Mouse (Mus musculus) adrenal gland (tissue): ENCODE results near the gene Acpp.

ENCODE experiments used
- intact Hi-C: fragments of 180-260 bp; cut with DNase I; formaldehyde crosslinking; loops from one replicate; pipeline ENCODE4 v1.15.1; 2025

The Acpp gene

DNA sequence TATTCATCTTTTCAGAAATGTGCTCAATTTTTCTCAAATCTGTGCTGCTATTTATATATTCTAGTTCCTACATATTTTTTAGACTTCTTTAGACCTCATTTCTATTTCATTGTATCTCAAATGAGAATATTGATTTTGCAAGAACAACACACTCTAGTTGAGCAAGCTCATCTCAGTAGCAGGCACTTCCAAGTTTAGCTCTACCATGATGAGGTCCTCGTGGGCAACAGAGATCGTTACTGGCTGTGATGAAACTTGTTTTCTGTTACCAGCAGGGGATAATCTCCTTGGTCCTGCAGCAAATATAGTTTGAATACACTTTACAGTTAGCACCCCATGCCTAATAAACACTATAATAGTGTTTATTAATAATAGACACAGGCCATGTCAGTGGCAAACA is 81.5 kb downstream of the Acpp start:
- intact Hi-C loops, result no loop called here

DNA sequence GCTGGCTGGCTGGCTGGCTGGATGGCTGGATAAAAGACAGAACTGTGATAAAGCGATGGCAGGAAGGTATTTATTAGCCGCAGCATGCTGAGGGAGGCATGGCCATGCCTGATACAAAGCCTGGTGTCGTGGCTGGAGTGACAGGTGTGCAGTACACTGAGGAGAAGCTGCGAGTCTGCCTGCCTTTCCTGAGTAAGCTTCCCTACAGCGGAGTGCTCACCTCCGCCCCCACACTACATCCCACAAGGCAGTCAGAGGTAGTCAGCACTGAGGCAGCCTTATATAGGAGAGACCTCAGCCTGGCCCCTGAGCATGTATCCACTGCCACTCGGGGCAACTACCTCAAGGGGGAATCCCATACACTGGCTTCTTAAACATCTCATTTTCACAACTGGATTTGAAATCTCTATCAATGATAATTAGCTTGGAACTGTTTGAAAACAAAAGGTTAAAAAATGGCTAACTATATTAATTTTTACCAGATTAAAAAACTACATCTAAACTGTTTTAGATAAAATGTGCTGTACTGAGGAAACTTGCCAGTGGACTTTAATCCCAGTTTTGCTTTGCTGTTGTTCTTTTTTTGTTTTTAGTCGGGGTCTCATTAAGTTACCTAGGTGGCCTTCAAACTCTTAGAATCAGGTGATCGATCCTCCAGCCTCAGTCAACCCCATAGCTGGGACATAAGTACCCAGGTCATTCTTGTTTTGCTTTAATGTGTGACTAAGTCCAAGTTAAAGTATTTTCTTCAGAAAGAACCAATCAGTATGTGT is 83.0 kb downstream of the Acpp start:
- intact Hi-C loops, result no loop called here

DNA sequence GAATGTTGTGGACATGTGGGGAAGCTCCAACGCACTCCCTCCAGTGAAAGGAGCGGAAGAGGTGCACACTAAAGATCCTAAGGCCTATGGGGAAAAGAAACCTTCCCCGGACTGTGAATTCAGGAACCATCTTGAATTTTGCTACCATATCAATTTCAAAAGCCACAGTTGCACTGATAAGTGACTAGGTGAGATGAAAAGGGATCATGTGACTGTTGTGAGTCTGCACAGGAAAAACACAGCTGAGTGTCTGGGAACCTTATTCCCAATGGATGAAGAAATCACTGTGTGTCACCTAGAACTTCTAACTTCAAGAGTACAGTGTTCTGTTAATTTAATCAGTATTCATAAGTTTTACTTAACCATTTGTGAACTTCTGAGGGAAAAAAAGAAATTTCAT is 84.9 kb downstream of the Acpp start:
- intact Hi-C loops, result no loop called here

DNA sequence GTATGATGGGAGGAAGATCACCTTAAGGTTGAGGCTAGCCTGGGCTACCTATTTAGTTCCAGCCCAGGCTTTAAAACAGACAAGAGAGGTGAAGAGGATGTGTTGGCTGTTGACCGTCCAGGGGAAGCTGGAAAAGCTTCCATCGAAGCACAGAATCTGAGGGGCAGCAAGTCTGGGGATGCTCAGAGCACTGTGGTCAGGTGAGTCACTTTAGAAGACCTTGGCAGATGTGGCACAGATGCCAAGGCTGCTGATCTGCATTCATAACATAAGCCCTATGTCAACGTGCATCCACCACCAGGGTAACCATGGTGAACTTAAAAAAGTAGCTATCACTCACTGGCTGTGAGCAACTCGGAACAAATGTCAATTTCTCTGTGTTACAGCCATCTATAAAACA is 85.9 kb downstream of the Acpp start:
- intact Hi-C loops, result no loop called here

DNA sequence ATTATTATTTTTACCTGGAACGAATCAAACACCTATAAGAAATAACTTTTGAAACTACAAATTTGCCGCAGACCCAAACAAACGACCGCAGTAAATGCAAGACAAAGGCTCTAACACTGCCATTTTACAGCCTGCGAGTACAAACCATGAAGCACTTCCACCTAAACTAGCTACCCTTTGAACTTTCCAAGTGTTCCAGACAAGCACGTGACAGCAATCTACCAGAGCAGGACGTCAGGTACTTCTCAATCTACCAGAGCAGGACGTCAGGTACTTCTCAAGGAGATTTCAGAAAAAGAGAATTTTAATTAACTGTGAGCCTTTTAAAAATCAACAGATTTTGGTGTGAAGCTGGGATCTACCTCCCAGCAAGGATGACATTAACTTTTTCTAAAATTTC is 86.4 kb downstream of the Acpp start:
- intact Hi-C loops, result no loop called here

DNA sequence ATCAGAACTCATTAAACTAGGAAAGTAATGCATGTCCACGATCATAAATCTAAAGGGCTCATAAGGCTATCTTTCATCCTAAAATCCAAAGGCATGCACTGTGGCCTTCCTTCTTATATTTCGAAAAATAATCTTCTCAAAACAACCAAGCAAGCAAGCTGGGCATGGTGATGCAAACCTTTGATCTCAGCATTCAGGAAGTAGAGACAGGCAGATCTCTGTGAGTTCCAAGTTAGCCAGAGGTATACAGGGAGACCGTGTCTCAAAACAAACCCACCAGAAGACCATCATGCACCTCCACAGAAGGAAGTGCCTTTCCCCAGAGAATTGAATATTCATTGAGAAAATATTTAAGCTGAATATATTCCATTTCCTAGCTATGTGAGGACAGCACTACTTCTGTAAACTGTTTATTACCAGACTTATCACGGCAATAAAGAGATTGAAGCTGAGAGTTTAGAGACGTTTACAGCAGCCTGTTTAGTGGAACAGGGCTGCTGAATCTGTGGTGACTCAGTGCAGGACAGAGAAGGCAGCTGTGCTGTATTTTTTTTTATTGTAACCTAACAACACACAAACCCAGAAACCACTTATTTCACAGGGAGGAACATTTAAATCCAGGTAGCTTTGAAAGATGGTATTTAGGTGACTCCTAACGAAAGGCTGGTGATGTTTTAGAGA is 90.1 kb downstream of the Acpp start:
- intact Hi-C loops, result no loop called here

DNA sequence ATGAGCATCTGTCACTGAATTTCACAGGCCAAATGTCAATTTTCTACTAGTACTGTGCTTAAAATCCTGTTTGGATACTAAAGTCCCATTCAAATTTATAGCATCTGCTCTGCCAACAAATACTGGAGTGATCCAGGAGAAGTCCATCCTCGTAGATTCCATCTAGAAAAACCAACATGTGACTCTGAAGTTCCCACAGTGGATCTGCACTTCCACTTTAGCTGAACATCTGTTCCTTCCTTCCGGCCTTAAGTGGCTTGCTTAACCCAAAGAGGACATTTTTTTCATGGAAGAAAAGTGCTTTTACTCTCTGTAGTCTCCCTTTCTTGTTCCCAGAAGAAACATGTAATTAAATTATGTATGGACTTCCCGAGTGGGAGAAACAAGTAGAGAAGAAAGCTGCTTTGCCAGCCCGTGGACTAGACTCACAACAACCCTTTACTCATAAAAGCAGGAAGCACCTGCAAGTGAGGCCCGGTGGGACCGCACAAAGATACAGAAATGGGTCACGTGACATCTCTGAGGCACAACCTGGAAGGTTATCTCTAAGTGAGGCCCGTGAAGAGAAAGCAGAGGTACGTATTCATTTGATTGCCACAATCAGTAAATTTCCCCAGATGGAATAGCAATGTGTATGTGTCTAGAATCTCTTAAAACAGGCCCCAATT is 93.6 kb downstream of the Acpp start:
- intact Hi-C loops, result no loop called here

DNA sequence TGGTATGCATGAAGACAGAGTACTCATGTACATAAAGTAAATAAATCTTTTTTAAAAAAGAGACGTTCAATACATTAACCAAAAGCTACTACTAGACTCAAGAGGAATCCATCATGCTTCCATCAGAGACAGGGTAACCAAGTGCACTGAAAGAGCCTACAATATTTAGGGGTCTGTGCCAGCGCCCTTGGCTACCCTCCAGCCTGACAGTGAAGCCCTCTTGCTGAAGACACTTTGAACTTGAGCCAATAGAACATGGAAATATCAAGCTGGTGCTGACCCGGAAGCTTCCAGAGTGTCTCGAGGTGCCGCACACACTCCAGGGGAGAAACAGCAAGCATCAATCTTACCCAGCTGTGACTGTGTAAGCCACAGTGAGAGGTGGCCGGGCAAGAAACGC is 97.4 kb downstream of the Acpp start:
- intact Hi-C loops, result no loop called here

DNA sequence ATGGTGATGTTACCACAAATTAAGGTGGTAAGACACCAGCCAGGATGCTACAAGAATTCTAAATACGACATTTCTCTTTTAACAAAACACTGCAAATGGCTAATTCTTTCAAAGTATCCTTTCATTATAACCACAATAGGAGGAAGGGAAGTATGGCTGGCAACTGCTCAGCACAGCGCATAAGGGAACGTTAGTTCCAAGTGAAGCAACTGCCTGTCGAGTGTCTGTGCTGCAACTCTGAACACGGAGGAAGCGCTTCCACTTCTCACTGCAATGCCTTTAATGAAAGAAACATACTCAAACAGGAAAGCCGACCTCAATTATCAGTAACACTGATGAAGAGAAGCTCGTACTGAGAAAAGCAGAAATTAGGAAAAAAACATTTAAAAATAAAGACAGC is 98.5 kb downstream of the Acpp start:
- intact Hi-C loops, result no loop called here
